Mouse (Mus musculus) heart, adult 18-20 months (tissue): ENCODE results near the gene Gabarap. TPM values are rescaled to one million over a fixed set of nuclear protein-coding genes. Genes with fewer than 3 reads are reported as not detected.

Experiments
- DNase-seq, 2 experiments: peaks; one replicate each; pipeline ENCODE4 v3.0.0; 2021 to 2022; ENCODE audit warnings: mixed read lengths in 1 of 2
- total RNA-seq, 2 experiments: library from RNA; stranded (reverse); gene quantifications; 2 replicates each; pipeline ENCODE4 v1.2.3; 2021

Gene Gabarap
- total RNA-seq, 2 experiments from 2014 or later: 285 to 320 TPM

DNA sequence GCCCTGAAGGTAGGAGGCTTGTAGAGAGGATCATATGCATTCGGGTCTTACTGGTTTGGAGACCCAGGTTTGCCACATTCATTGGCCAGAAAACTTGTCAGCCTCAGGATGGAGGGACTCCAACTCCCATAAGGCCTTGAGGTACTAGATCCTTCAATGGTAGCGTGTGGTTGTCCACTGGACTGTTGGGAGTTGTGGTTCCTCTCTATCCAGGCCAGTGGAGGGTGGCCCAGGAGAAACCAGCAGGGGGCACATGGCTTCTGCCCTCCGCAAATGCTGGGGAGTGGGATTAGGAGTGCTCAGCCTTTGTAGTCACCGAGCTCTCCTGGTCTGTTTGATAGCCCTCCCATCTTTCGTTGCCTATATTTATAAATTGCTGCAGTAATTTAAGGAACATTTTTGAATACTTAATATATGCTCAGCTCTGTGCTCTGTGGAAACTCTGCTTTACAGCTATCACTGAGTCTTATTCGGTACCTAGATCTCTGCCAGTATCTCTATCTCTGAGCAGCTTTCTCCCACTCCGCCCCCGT, 29.9 kb downstream of the Gabarap start:
- DNase-seq: peak; percentile 85 to 88

DNA sequence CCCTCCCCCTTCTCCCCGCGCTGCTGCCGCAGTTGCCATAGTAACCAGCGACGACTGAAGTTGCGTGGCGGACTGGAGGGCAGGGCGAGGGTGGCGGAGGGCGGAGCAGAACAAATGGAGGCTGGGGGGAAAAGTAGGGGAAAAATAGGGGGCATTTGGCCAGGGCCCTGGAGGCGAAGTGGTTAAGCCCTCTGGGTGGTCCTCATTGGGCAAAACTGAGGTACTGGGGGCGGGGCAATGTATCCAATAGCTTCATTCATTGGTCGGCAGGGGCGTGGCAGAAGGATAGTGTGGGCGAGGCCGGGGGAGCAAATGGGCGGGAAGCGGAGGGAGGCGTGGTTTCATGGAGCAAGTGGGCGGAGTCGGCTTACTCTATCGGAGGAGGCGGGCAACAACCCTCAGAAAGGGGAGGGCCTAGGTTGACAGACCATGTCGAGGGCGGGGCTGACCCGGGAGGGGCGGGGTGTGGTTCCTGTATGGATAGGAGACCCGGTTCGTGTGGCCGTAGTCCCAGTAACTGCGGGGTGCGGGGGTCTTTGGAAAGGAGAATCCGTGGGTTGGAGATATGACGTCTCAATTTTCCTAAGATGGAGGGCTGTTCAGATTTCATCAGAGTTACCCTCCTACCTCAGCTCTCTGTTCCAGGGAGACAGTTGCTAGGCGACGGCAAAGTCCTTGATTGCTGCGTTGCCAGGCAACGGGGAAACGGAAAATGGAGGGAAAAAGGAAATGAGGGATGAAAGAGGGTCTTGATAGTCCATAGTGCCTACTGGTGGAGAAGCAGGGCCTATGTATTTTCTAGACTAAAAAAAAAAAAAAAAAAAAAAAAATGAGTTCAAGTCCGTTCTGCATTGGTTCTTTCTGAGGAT, 30.6 kb downstream of the Gabarap start:
- DNase-seq: peak; percentile 94 to 95

DNA sequence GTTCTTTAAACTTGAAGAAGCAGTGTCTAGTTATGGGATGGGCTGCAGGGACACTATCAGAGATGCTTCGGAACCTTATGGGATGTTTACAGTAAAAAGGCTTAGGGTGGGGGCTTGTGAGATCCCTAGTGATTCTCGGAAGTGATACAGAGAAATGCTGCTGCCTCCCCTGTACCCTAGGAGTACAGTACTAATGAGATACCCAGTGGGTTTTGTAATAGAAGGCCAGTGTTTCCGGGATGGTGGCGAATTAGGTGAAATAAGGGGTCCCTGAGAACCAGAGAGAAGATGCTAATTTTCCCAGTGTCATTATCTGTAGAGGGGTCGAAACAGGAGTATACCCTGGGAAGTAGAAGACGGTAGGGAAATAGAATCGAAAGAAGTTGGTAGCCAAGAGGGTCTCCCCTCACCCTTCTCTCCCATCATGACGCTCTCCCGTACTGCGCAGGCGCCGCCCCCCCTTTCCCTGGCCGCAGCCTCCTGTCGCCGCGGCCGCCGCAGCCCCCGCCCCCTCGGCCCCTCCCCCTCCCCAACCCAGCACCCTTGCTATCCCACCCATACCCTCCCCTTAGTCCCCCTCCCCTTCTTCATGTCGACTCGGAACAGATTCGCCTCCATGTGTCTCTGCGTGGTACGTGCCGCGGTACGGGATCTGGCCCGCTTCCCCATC, 32.7 kb downstream of the Gabarap start:
- DNase-seq: no peak

DNA sequence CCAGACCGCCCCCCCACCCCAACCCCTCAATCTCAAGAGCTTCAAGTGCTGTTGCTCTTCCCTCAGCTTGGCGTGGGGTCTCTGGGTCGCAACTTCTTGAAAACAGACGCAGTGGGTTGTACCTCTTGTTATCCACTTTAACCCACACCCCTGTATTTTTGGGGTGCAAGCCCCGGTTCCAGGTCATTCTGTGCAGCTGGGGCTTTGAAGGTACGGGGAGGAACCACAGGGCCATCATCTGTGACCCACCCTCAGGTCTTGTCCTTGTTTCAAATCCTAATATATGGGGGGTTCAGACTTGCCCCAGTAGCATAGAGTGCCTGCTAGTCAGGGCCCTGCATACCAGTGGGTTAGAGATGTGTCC, 33.2 kb downstream of the Gabarap start:
- no peak for DNase-seq

GRCm38 (mm10) chr11:70026689-70027088, 35.7 kb downstream of the Gabarap start:
- peak; percentile 51 to 80 for DNase-seq

DNA sequence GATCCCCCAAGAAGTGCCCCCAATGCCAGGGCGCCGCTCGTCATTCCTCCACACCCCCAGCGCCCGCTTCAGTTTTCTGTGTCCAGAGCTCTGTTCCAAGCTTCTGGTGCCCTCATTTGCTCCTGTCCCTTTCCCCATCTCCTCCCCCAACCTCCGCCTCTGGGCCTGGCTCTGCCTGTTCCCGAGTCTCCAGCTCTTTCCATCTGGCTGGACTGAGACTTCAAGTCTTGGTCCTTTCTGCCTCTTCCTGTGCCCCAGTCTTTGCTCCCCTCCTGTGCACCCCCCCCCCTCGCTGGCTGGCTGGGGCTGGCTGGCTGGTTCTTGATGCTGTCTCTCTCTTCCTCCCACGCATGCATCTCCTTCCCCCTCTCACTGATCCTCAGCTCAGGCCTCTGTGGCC, 36.5 kb downstream of the Gabarap start:
- peak in 1 of 2 experiments; percentile 39 for DNase-seq

- DNase-seq: peak in 1 of 2 experiments; percentile 36
Measured at GRCm38 (mm10) chr11:70028401-70029129, 37.6 kb downstream of the Gabarap start.

GRCm38 (mm10) chr11:70029130-70029801, 38.3 kb downstream of the Gabarap start:
- DNase-seq: peak; percentile 84 to 89

DNA sequence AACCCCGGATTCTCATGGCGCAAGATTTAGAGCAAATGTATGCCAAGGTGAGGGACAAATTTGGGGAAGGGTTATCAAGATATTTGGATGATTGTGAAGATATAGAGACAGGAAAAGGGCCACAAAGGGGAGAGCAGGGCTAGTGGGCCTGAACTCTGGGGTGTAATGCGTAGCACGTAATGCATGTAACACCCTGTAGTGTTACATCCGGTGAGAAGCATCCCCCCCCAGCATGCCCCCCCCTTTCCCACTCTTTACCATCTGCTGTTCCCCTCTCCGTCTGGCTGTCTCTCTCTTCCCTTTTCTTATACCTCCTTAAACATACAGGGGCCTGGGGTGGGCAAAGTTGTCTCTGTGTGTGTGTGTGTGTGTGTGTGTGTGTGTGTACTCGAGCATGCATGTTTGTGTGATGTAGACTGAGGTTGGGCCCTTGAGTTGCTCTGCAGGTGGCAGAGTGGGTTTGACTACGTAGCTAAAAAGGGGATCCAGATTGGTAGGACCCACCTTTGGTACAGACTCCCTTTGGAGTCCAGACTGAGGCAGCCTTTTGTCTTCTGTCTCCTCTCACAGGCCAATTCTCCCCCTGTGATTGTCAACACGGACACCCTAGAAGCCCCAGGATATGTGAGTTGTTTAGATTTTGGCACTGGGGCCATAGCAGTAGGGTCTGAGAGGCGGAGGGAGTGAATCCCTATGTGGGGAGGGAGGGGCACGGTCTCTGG, 39.0 kb downstream of the Gabarap start:
- no peak for DNase-seq

- no peak for DNase-seq
Measured at GRCm38 (mm10) chr11:70030651-70031320, 39.8 kb downstream of the Gabarap start.

- no peak for DNase-seq
Measured at GRCm38 (mm10) chr11:70031321-70031670, 40.4 kb downstream of the Gabarap start.

- DNase-seq: no peak
Measured at GRCm38 (mm10) chr11:70038174-70038573, 47.2 kb downstream of the Gabarap start.

- no peak for DNase-seq
Measured at GRCm38 (mm10) chr11:70039631-70040030, 48.7 kb downstream of the Gabarap start.

DNA sequence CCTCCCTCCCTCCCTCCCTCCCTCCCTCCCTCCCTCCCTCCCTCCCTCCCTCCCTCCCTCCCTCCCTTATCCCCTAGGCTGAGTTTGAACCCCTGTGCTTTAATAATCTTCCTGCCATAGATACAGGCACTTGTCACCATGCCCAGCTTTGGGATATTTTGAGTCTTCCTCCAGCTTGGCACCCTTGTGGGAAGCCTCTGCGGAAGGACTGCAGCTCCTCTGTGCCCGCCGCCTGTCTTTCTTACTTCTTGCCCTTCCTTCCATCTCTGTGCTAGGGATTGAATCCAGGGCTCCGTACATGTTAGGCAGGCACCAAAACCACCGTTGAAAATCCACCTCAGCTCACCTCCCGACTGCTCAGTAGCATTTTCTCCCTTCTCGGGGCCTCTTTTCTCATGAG, 49.2 kb downstream of the Gabarap start:
- DNase-seq: no peak

- DNase-seq: no peak
Measured at GRCm38 (mm10) chr11:70042309-70043085, 51.6 kb downstream of the Gabarap start.

- no peak for DNase-seq
Measured at GRCm38 (mm10) chr11:70043665-70044064, 52.7 kb downstream of the Gabarap start.
